12 mouse cellular contexts compared by ENCODE assay signal in the genomic region with DNA sequence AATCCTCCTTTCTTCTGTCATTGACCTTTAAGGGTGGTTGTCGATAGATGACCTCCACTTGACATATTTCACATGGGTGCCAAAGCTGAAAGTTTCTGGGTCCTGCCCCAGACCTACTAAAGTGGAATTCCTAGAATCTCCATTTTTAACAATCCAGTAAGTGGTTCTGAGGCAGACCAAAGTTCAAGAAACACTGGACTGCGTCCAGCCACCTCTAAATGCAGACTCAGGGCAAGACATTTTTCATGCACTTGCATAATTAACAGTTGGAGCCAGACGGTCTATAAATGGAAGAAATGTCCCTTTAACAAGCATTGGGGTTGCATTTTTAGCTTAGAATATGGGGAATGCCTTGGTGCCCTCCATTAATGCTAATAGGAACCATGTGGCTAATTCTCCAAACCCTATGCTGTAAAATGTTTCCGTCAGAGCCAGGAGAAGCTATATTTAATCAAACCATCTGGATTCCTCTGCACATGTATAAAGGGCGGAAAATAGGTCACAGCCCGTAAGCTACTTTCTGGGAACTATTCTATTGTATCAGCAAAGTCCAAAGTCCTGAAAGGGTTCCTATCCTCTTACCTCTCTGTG.
DNase-seq lines count a peak whose midpoint lies in the region; ATAC-seq lines count a peak whose summit lies in the region.
"Had no signal": no experiment of that assay in that cellular context is flagged by ENCODE, and none has a peak within 500 bp of the region (broad histone marks: within the 10 kb centered on the region; RNA-seq: fewer than 3 reads in every experiment).

No protein-coding gene starts in this region.

- H3K9me3 ChIP-seq in heart, embryonic 15.5 days (replicated peaks): no peaks in the 10 kb centered on the region
- no peaks in the 10 kb centered on the region for H3K9me3 ChIP-seq in heart, embryonic 10.5 days
- H3K9me3 ChIP-seq in embryonic facial prominence, embryonic 11.5 days (replicated peaks; ENCODE audit: control insufficient read depth, low read length): no peaks in the 10 kb centered on the region
- H3K9me3 ChIP-seq in limb, embryonic 13.5 days: no peaks in the 10 kb centered on the region
- H3K9me3 ChIP-seq: embryonic facial prominence, embryonic 13.5 days; hindbrain, embryonic 12.5 days had no signal

- no peaks in the 10 kb centered on the region for H3K36me3 ChIP-seq in heart, embryonic 15.5 days
- no peaks in the 10 kb centered on the region for H3K36me3 ChIP-seq in heart, embryonic 10.5 days
- no peaks in the 10 kb centered on the region for H3K36me3 ChIP-seq in embryonic facial prominence, embryonic 11.5 days (replicated peaks; ENCODE audit: control insufficient read depth, insufficient read depth, low read depth, low read length)
- H3K36me3 ChIP-seq in limb, embryonic 13.5 days: no peaks in the 10 kb centered on the region
- H3K36me3 ChIP-seq: embryonic facial prominence, embryonic 13.5 days; hindbrain, embryonic 12.5 days had no signal

- no peak for DNase-seq in heart, embryonic 10.5 days (ENCODE audit: low spot score)
- DNase-seq in embryonic facial prominence, embryonic 11.5 days (ENCODE audit: low spot score): peak; percentile 79
- DNase-seq in kidney, adult 9 months: peak; percentile 63
- no peak for DNase-seq in liver
- no peak for DNase-seq in urinary bladder, postnatal 25 days (ENCODE audit: low spot score)
- DNase-seq: adrenal gland, adult 8-10 months had no signal

- no peak overlapping the region for H3K9ac ChIP-seq in heart, embryonic 15.5 days
- no peak overlapping the region for H3K9ac ChIP-seq in embryonic facial prominence, embryonic 11.5 days (replicated peaks; ENCODE audit: low read length)
- H3K9ac ChIP-seq in limb, embryonic 13.5 days: no peak overlapping the region
- H3K9ac ChIP-seq: embryonic facial prominence, embryonic 13.5 days; hindbrain, embryonic 12.5 days had no signal

- no peak overlapping the region for H3K4me3 ChIP-seq in heart, embryonic 15.5 days
- no peak overlapping the region for H3K4me3 ChIP-seq in heart, embryonic 10.5 days
- H3K4me3 ChIP-seq in embryonic facial prominence, embryonic 11.5 days (ENCODE audit: low read depth, low read length): no peak overlapping the region
- H3K4me3 ChIP-seq in limb, embryonic 13.5 days: no peak overlapping the region
- H3K4me3 ChIP-seq: embryonic facial prominence, embryonic 13.5 days; hindbrain, embryonic 12.5 days had no signal

- peak overlapping the region; percentile 32 for H3K27ac ChIP-seq in heart, embryonic 15.5 days
- H3K27ac ChIP-seq in heart, embryonic 10.5 days: no peak overlapping the region
- no peak overlapping the region for H3K27ac ChIP-seq in embryonic facial prominence, embryonic 11.5 days (replicated peaks; ENCODE audit: low read depth, low read length)
- no peak overlapping the region for H3K27ac ChIP-seq in limb, embryonic 13.5 days
- H3K27ac ChIP-seq: embryonic facial prominence, embryonic 13.5 days; hindbrain, embryonic 12.5 days; macrophage had no signal

- ATAC-seq in heart, embryonic 15.5 days (replicated peaks; ENCODE audit: insufficient number of reproducible peaks, insufficient read depth, low FRiP score, low read depth): no peak; the same call in 1 of the 2 replicates
- ATAC-seq in embryonic facial prominence, embryonic 11.5 days (replicated peaks; ENCODE audit: insufficient number of reproducible peaks, low FRiP score, low TSS enrichment, low read depth): peak; percentile 70; the same call in 1 of the 2 replicates
- peak; percentile 87 for ATAC-seq in limb, embryonic 13.5 days (ENCODE audit: low FRiP score, low read depth)
- ATAC-seq: forebrain, embryonic 16.5 days had no signal

- WGBS in heart, embryonic 15.5 days: 48% methylated on average over 6 of the region's 6 CpGs
- 74% methylated on average over 6 of the region's 6 CpGs for WGBS in heart, embryonic 10.5 days
- 28% methylated on average over 6 of the region's 6 CpGs for WGBS in embryonic facial prominence, embryonic 11.5 days
- 17% methylated on average over 6 of the region's 6 CpGs for WGBS in limb, embryonic 13.5 days

- H3K4me1 ChIP-seq in heart, embryonic 15.5 days (replicated peaks): peaks cover 33% of the 10 kb centered on the region
- H3K4me1 ChIP-seq in heart, embryonic 10.5 days: peaks cover 11% of the 10 kb centered on the region; the same call in 1 of the 2 replicates
- no peaks in the 10 kb centered on the region; the same call in 1 of the 2 replicates for H3K4me1 ChIP-seq in embryonic facial prominence, embryonic 11.5 days (ENCODE audit: control insufficient read depth, insufficient read depth, low read length)
- H3K4me1 ChIP-seq in limb, embryonic 13.5 days: peaks cover 27% of the 10 kb centered on the region

- H3K4me2 ChIP-seq in heart, embryonic 15.5 days: no peak overlapping the region
- H3K4me2 ChIP-seq in embryonic facial prominence, embryonic 11.5 days (ENCODE audit: low read depth, low read length): no peak overlapping the region
- 0 out of 2 replicates have a peak overlapping the region, but pooled peaks have one; percentile 3 for H3K4me2 ChIP-seq in limb, embryonic 13.5 days (replicated peaks)
- H3K4me2 ChIP-seq: embryonic facial prominence, embryonic 13.5 days; hindbrain, embryonic 12.5 days had no signal

- H3K27me3 ChIP-seq in heart, embryonic 15.5 days: no peaks in the 10 kb centered on the region
- no peaks in the 10 kb centered on the region for H3K27me3 ChIP-seq in heart, embryonic 10.5 days (ENCODE audit: insufficient read depth, poor library complexity, severe bottlenecking)
- no peaks in the 10 kb centered on the region for H3K27me3 ChIP-seq in embryonic facial prominence, embryonic 11.5 days (ENCODE audit: control insufficient read depth, insufficient read depth, low read length)
- no peaks in the 10 kb centered on the region for H3K27me3 ChIP-seq in limb, embryonic 13.5 days
- H3K27me3 ChIP-seq: embryonic facial prominence, embryonic 13.5 days; hindbrain, embryonic 12.5 days had no signal

Comparison
In these comparisons a context has a peak if more than half of its experiments do, and no peak if none do; other contexts are left out.
1. DNase-seq: peak in embryonic facial prominence, embryonic 11.5 days (single experiment) and kidney, adult 9 months (single experiment); none in heart, embryonic 10.5 days (single experiment), liver (single experiment) and urinary bladder, postnatal 25 days (single experiment).